Mouse (Mus musculus): ENCODE data around the gene Naalad2. TPM values are rescaled to one million over a fixed set of nuclear protein-coding genes. Genes with fewer than 3 reads are reported as not detected.

Naalad2 gene
- polyA plus RNA-seq, 1 experiment, result 6.2 TPM

GRCm38 (mm10) chr9:18276844-18277243 lies 126.0 kb downstream of the Naalad2 start:
- no peak overlapping the region for H3K27ac ChIP-seq (ENCODE audit: control insufficient read depth, insufficient read depth, low read depth, low read length)
- no peaks in the 10 kb centered on the region for H3K4me1 ChIP-seq (ENCODE audit: control insufficient read depth, insufficient read depth, low read length)
- no peaks in the 10 kb centered on the region for H3K27me3 ChIP-seq (ENCODE audit: control insufficient read depth, insufficient read depth, low read length)
- no peak overlapping the region for H3K4me3 ChIP-seq (ENCODE audit: control insufficient read depth, low read depth, low read length)
- TF ChIP-seq POLR2A (IDR thresholded peaks at IDR 0.05; ENCODE audit: control insufficient read depth, low read depth, low read length), result no peak
- H3K36me3 ChIP-seq (ENCODE audit: control insufficient read depth, insufficient read depth, low read length), result no peaks in the 10 kb centered on the region

GRCm38 (mm10) chr9:18275901-18276300 lies 126.9 kb downstream of the Naalad2 start:
- no peak overlapping the region for H3K27ac ChIP-seq (ENCODE audit: control insufficient read depth, insufficient read depth, low read depth, low read length)
- no peak overlapping the region for H3K4me3 ChIP-seq (ENCODE audit: control insufficient read depth, low read depth, low read length)
- H3K36me3 ChIP-seq (ENCODE audit: control insufficient read depth, insufficient read depth, low read length), result no peaks in the 10 kb centered on the region
- H3K27me3 ChIP-seq (ENCODE audit: control insufficient read depth, insufficient read depth, low read length), result no peaks in the 10 kb centered on the region
- no peaks in the 10 kb centered on the region for H3K4me1 ChIP-seq (ENCODE audit: control insufficient read depth, insufficient read depth, low read length)
- TF ChIP-seq POLR2A (IDR thresholded peaks at IDR 0.05; ENCODE audit: control insufficient read depth, low read depth, low read length), result no peak
- TF ChIP-seq CTCF (IDR thresholded peaks at IDR 0.05; ENCODE audit: control insufficient read depth, insufficient read depth, insufficient replicate concordance, low read depth, low read length), result no peak

Other genes with a start within 250 kb of the Naalad2 start
- gene Chordc1, start 110.9 kb downstream of the Naalad2 start, polyA plus RNA-seq (2012; rRNA removed), result 10.5 and 11.9 TPM in 2 replicates
- gene Ubtfl1, start 1.4 kb upstream of the Naalad2 start, polyA plus RNA-seq (2012; rRNA removed), result 0.14 TPM in 2 replicates
- gene Mbd3l2, start 27.7 kb upstream of the Naalad2 start, polyA plus RNA-seq (2012; rRNA removed), result not detected in 2 replicates
- gene Zfp558, start 75.3 kb upstream of the Naalad2 start, polyA plus RNA-seq (2012; rRNA removed), result 13.4 and 20.1 TPM in 2 replicates
- gene Mbd3l1, start 75.4 kb upstream of the Naalad2 start, polyA plus RNA-seq (2012; rRNA removed), result 115 and 154 TPM in 2 replicates

All from testis, adult 2 months (tissue).